Mouse (Mus musculus): ENCODE measurements around the gene Khdrbs1. TPM values are rescaled to one million over a fixed set of nuclear protein-coding genes. Genes with fewer than 3 reads are reported as not detected.

Gene Khdrbs1
- polyA plus RNA-seq, 1 experiment from 2014 or later: 204 TPM

DNA sequence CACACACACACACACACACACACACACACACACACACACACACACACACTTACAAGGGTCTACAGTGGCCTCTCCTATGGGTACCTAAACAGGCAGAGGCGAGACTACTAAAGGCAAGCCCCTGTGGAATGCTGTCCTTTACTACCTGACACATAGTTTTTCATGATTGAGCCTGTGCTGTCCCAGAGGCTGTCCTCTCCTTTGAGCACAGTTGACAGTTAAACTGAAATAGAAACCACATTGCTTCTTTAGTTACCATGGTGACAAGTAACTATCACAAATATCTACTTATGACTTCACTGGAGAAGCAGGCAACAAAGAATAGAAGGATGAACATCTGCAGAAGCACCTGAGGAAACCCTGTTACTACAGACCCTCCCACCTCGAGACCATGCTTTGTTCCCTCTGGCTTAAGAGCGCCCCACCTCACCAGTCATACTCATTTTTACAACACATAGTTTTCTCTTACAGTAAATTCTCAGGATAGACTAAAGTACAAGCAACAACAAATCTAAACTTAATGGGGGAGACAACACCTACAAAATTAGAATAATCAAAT is 79.8 kb downstream of the Khdrbs1 start:
- no peak for ATAC-seq (ENCODE audit: insufficient number of reproducible peaks, insufficient read depth, low FRiP score, low TSS enrichment)
- H3K4me2 ChIP-seq (replicated peaks): no peak overlapping the region
- WGBS: 84% methylated on average over 3 of the region's 3 CpGs

GRCm38 (mm10) chr4:129661584-129661983 is 80.5 kb downstream of the Khdrbs1 start:
- no peak overlapping the region for H3K4me3 ChIP-seq
- ATAC-seq (ENCODE audit: insufficient number of reproducible peaks, insufficient read depth, low FRiP score, low TSS enrichment): no peak
- H3K9me3 ChIP-seq: no peaks in the 10 kb centered on the region
- H3K4me2 ChIP-seq (replicated peaks): no peak overlapping the region
- H3K27me3 ChIP-seq: no peaks in the 10 kb centered on the region
- no peak overlapping the region for H3K27ac ChIP-seq
- H3K9ac ChIP-seq: no peak overlapping the region
- peaks cover 42% of the 10 kb centered on the region for H3K36me3 ChIP-seq
- no peaks in the 10 kb centered on the region for H3K4me1 ChIP-seq
- WGBS: 91% methylated on average over 3 of the region's 3 CpGs

More for the DNA sequence above, 79.8 kb downstream of the Khdrbs1 start:
- Histone ChIP-seq H3K36me3 (peaks cover 37% of the 10 kb centered on the region), H3K4me1 (no peaks in the 10 kb centered on the region), H3K9me3 (no peaks in the 10 kb centered on the region), H3K27ac (no peak overlapping the region; the same call in 1 of the 2 replicates), H3K4me3 (no peak overlapping the region), H3K9ac (no peak overlapping the region), H3K27me3 (no peaks in the 10 kb centered on the region)

GRCm38 (mm10) chr4:129654770-129655169 is 87.3 kb downstream of the Khdrbs1 start:
- H3K36me3 ChIP-seq: peaks cover 81% of the 10 kb centered on the region
- H3K27me3 ChIP-seq: no peaks in the 10 kb centered on the region
- no peak overlapping the region for H3K9ac ChIP-seq
- H3K4me2 ChIP-seq (replicated peaks): no peak overlapping the region
- no peaks in the 10 kb centered on the region for H3K4me1 ChIP-seq
- H3K4me3 ChIP-seq: no peak overlapping the region
- 92% methylated on average over 14 of the region's 14 CpGs for WGBS
- H3K9me3 ChIP-seq: no peaks in the 10 kb centered on the region
- ATAC-seq (ENCODE audit: insufficient number of reproducible peaks, insufficient read depth, low FRiP score, low TSS enrichment): no peak
- no peak overlapping the region for H3K27ac ChIP-seq

Small RNAs within 50 kb of the gene (microRNA-seq; reads per million reads assigned to microRNA genes)
- not detected for gene Gm28017
- gene Mir7016: 0.54 reads per million

Other genes starting within 250 kb of the Khdrbs1 start
- gene Marcksl1, start 228.7 kb downstream of the Khdrbs1 start, polyA plus RNA-seq (2016; fragmentation: Nextera tagmentation; extraction: Ambion mirVana): 1,543 and 1,552 TPM in 2 replicates
- 246 and 251 TPM in 2 replicates for gene Hdac1, start 199.6 kb downstream of the Khdrbs1 start, polyA plus RNA-seq (2016; fragmentation: Nextera tagmentation; extraction: Ambion mirVana)
- gene Lck, start 168.7 kb downstream of the Khdrbs1 start, polyA plus RNA-seq (2016; fragmentation: Nextera tagmentation; extraction: Ambion mirVana): 10.8 and 12.6 TPM in 2 replicates
- gene Fam167b, start 163.8 kb downstream of the Khdrbs1 start, polyA plus RNA-seq (2016; fragmentation: Nextera tagmentation; extraction: Ambion mirVana): 3.6 and 5.1 TPM in 2 replicates
- 257 and 260 TPM in 2 replicates for gene Eif3i, start 141.7 kb downstream of the Khdrbs1 start, polyA plus RNA-seq (2016; fragmentation: Nextera tagmentation; extraction: Ambion mirVana)
- 180 TPM in 2 replicates for gene Tmem234, start 141.6 kb downstream of the Khdrbs1 start, polyA plus RNA-seq (2016; fragmentation: Nextera tagmentation; extraction: Ambion mirVana)
- gene Dcdc2b, start 128.0 kb downstream of the Khdrbs1 start, polyA plus RNA-seq (2016; fragmentation: Nextera tagmentation; extraction: Ambion mirVana): 2.3 and 3.2 TPM in 2 replicates
- 29.8 and 33.0 TPM in 2 replicates for gene Iqcc, start 123.2 kb downstream of the Khdrbs1 start, polyA plus RNA-seq (2016; fragmentation: Nextera tagmentation; extraction: Ambion mirVana)
- 63.7 and 66.7 TPM in 2 replicates for gene Ccdc28b, start 118.4 kb downstream of the Khdrbs1 start, polyA plus RNA-seq (2016; fragmentation: Nextera tagmentation; extraction: Ambion mirVana)
- gene Txlna, start 101.2 kb downstream of the Khdrbs1 start, polyA plus RNA-seq (2016; fragmentation: Nextera tagmentation; extraction: Ambion mirVana): 100 TPM in 2 replicates
- gene Kpna6, start 69.5 kb downstream of the Khdrbs1 start, polyA plus RNA-seq (2016; fragmentation: Nextera tagmentation; extraction: Ambion mirVana): 14.4 and 15.3 TPM in 2 replicates
- gene Tmem39b, start 45.5 kb downstream of the Khdrbs1 start, polyA plus RNA-seq (2016; fragmentation: Nextera tagmentation; extraction: Ambion mirVana): 16.5 and 18.7 TPM in 2 replicates
- 306 and 332 TPM in 2 replicates for gene Ptp4a2, start 68.9 kb upstream of the Khdrbs1 start, polyA plus RNA-seq (2016; fragmentation: Nextera tagmentation; extraction: Ambion mirVana)
- 0.06 TPM in 1 of 2 replicates, not detected in the other for gene Spocd1, start 186.9 kb upstream of the Khdrbs1 start, polyA plus RNA-seq (2016; fragmentation: Nextera tagmentation; extraction: Ambion mirVana)
- gene Adgrb2, start 242.6 kb upstream of the Khdrbs1 start, polyA plus RNA-seq (2016; fragmentation: Nextera tagmentation; extraction: Ambion mirVana): 7.6 and 8.2 TPM in 2 replicates